Mouse (Mus musculus) CH12.LX (cell line): ENCODE data around the gene Dph2. TPM values are rescaled to one million over a fixed set of nuclear protein-coding genes. Genes with fewer than 3 reads are reported as not detected.

Experiments used
- DNase-seq: peaks from one replicate; pipeline ENCODE4 v3.0.0-alpha.2; 2013; ENCODE audit errors: extremely low read depth
- H3K27ac ChIP-seq: 2 replicates; pipeline ENCODE4 v1.5.1; 2012; ENCODE audit warnings: low read depth, mild to moderate bottlenecking, control low read depth, moderate library complexity; ENCODE audit not compliant: insufficient read depth
- H3K27me3 ChIP-seq: replicated peaks from 2 replicates; pipeline ENCODE3; 2012; ENCODE audit warnings: inconsistent platforms
- H3K36me3 ChIP-seq, 2 experiments: replicated peaks in 1 of 2; 2 replicates each; pipeline versions ENCODE3 to v1.6.1; 2012; ENCODE audit warnings: inconsistent platforms in 1 of 2, low read length in 1 of 2, mild to moderate bottlenecking in 1 of 2, mixed read lengths in 1 of 2, moderate library complexity in 1 of 2; ENCODE audit not compliant: control insufficient read depth in 1 of 2, insufficient read depth in 1 of 2
- H3K4me1 ChIP-seq, 2 experiments: 2 replicates each; pipeline ENCODE4 v1.6.1; 2012; ENCODE audit warnings: inconsistent platforms in 1 of 2, moderate library complexity in 1 of 2; ENCODE audit not compliant: insufficient read depth in 2 of 2, control insufficient read depth in 1 of 2
- H3K4me2 ChIP-seq: 2 replicates; pipeline ENCODE4 v1.6.1; 2012; ENCODE audit warnings: low read depth, mild to moderate bottlenecking, control low read depth; ENCODE audit not compliant: poor library complexity, insufficient read depth, severe bottlenecking
- H3K4me3 ChIP-seq, 3 experiments: fragments of 150-350 bp in 1 of 3; sonication (generic) in 1 of 3; replicated peaks in 1 of 3; 2 replicates each; pipeline versions ENCODE3 to v1.5.1; 2011 to 2012; ENCODE audit warnings: low read depth in 2 of 3, low read length in 2 of 3, mild to moderate bottlenecking in 2 of 3, moderate library complexity in 2 of 3, control low read depth in 1 of 3, improper control_type of control experiment in 1 of 3, inconsistent platforms in 1 of 3, mixed read lengths in 1 of 3; ENCODE audit not compliant: poor library complexity in 1 of 3
- H3K79me2 ChIP-seq: replicated peaks from 2 replicates; pipeline ENCODE4 v1.6.1; 2012; ENCODE audit warnings: mild to moderate bottlenecking, moderate library complexity; ENCODE audit not compliant: control insufficient read depth, poor library complexity, insufficient read depth, severe bottlenecking; ENCODE audit errors: extremely low read depth
- H3K9ac ChIP-seq: 2 replicates; pipeline ENCODE4 v1.6.1; 2012; ENCODE audit warnings: low read depth, mild to moderate bottlenecking, control low read depth, moderate library complexity; ENCODE audit not compliant: insufficient read depth
- H3K9me3 ChIP-seq: replicated peaks from 2 replicates; pipeline ENCODE3; 2012; ENCODE audit warnings: low read length, inconsistent platforms, mixed read lengths
- BHLHE40 ChIP-seq: IDR thresholded peaks from 2 replicates; pipeline ENCODE4 v1.6.1; 2011; ENCODE audit warnings: mild to moderate bottlenecking, low read depth, low read length, improper control_type of control experiment
- CHD1 ChIP-seq: IDR thresholded peaks from 2 replicates; pipeline ENCODE4 v1.6.1; 2012; ENCODE audit warnings: low read depth, low read length, improper control_type of control experiment, inconsistent platforms
- CTCF ChIP-seq, 2 experiments: IDR thresholded peaks in 1 of 2; conservative IDR thresholded peaks in 1 of 2; 2 replicates each; pipeline ENCODE4 v1.5.1; 2011 to 2012; ENCODE audit warnings: low read depth in 2 of 2, low read length in 2 of 2, improper control_type of control experiment in 1 of 2, inconsistent platforms in 1 of 2, mild to moderate bottlenecking in 1 of 2, moderate library complexity in 1 of 2
- E2F4 ChIP-seq: IDR thresholded peaks from 2 replicates; pipeline ENCODE4 v1.6.1; 2011; ENCODE audit warnings: low read depth, low read length, improper control_type of control experiment; ENCODE audit not compliant: insufficient replicate concordance
- ELF1 ChIP-seq: IDR thresholded peaks from 2 replicates; pipeline ENCODE4 v1.6.1; 2014; ENCODE audit warnings: low read depth, mild to moderate bottlenecking, inconsistent platforms, low read length, improper control_type of control experiment
- EP300 ChIP-seq: IDR thresholded peaks from 2 replicates; pipeline ENCODE4 v1.6.1; 2011; ENCODE audit warnings: low read length, improper control_type of control experiment
- ETS1 ChIP-seq: conservative IDR thresholded peaks from 2 replicates; pipeline ENCODE4 v1.6.1; 2012; ENCODE audit warnings: low read depth, mild to moderate bottlenecking, inconsistent platforms, low read length, improper control_type of control experiment, moderate library complexity
- GABPA ChIP-seq: IDR thresholded peaks from 2 replicates; pipeline ENCODE4 v1.6.1; 2012; ENCODE audit warnings: low read depth, low read length, improper control_type of control experiment, inconsistent platforms; ENCODE audit not compliant: insufficient replicate concordance
- HCFC1 ChIP-seq: IDR thresholded peaks from 2 replicates; pipeline ENCODE4 v1.6.1; 2012; ENCODE audit warnings: low read depth, mild to moderate bottlenecking, inconsistent platforms, low read length, improper control_type of control experiment
- IRF4 ChIP-seq: IDR thresholded peaks from 2 replicates; pipeline ENCODE4 v1.6.1; 2014; ENCODE audit warnings: low read depth, mild to moderate bottlenecking, inconsistent platforms, low read length, improper control_type of control experiment
- JUN ChIP-seq: IDR thresholded peaks from 2 replicates; pipeline ENCODE4 v1.6.1; 2011; ENCODE audit warnings: low read depth, mild to moderate bottlenecking, low read length, improper control_type of control experiment, moderate library complexity; ENCODE audit not compliant: insufficient read depth
- JUND ChIP-seq: conservative IDR thresholded peaks from 2 replicates; pipeline ENCODE4 v1.6.1; 2011; ENCODE audit warnings: low read depth, low read length, improper control_type of control experiment
- KAT2A ChIP-seq: IDR thresholded peaks from 2 replicates; pipeline ENCODE4 v1.6.1; 2012; ENCODE audit warnings: low read length, improper control_type of control experiment, inconsistent platforms; ENCODE audit not compliant: insufficient replicate concordance
- MAFK ChIP-seq: IDR thresholded peaks from 2 replicates; pipeline ENCODE4 v1.6.1; 2011; ENCODE audit warnings: low read length, improper control_type of control experiment; ENCODE audit not compliant: insufficient replicate concordance
- MAX ChIP-seq: IDR thresholded peaks from 2 replicates; pipeline ENCODE4 v1.6.1; 2011; ENCODE audit warnings: low read length, improper control_type of control experiment
- MAZ ChIP-seq: IDR thresholded peaks from 2 replicates; pipeline ENCODE4 v1.6.1; 2012; ENCODE audit warnings: low read depth, mild to moderate bottlenecking, inconsistent platforms, low read length, improper control_type of control experiment, moderate library complexity
- MEF2A ChIP-seq: IDR thresholded peaks from 2 replicates; pipeline ENCODE4 v1.6.1; 2014; ENCODE audit warnings: low read depth, mild to moderate bottlenecking, inconsistent platforms, low read length, improper control_type of control experiment, borderline replicate concordance
- MXI1 ChIP-seq: IDR thresholded peaks from 2 replicates; pipeline ENCODE4 v1.6.1; 2011; ENCODE audit warnings: mild to moderate bottlenecking, low read depth, low read length, improper control_type of control experiment
- MYC ChIP-seq: IDR thresholded peaks from 2 replicates; pipeline ENCODE4 v1.6.1; 2011; ENCODE audit warnings: low read depth, mild to moderate bottlenecking, improper control_type of control experiment, low read length
- NELFE ChIP-seq: IDR thresholded peaks from 2 replicates; pipeline ENCODE4 v1.6.1; 2011; ENCODE audit warnings: low read depth, low read length, improper control_type of control experiment
- NRF1 ChIP-seq: IDR thresholded peaks from 2 replicates; pipeline ENCODE4 v1.6.1; 2014; ENCODE audit warnings: low read depth, mild to moderate bottlenecking, inconsistent platforms, low read length, improper control_type of control experiment, moderate library complexity
- PAX5 ChIP-seq: IDR thresholded peaks from 2 replicates; pipeline ENCODE4 v1.6.1; 2012; ENCODE audit warnings: low read length, inconsistent platforms, mixed read lengths
- POLR2A ChIP-seq: IDR thresholded peaks from 2 replicates; pipeline ENCODE4 v1.6.1; 2011; ENCODE audit warnings: low read depth, mild to moderate bottlenecking, improper control_type of control experiment, low read length
- POLR2AphosphoS2 ChIP-seq: IDR thresholded peaks from 2 replicates; pipeline ENCODE4 v1.6.1; 2011; ENCODE audit warnings: low read depth, low read length, improper control_type of control experiment
- RAD21 ChIP-seq: IDR thresholded peaks from 2 replicates; pipeline ENCODE4 v1.6.1; 2011; ENCODE audit warnings: low read depth, mild to moderate bottlenecking, low read length, improper control_type of control experiment, moderate library complexity
- RCOR1 ChIP-seq: conservative IDR thresholded peaks from 2 replicates; pipeline ENCODE4 v1.6.1; 2012; ENCODE audit warnings: low read depth, mild to moderate bottlenecking, inconsistent platforms, low read length, improper control_type of control experiment
- SIN3A ChIP-seq: IDR thresholded peaks from 2 replicates; pipeline ENCODE4 v1.6.1; 2012; ENCODE audit warnings: low read length, improper control_type of control experiment, inconsistent platforms
- SMC3 ChIP-seq: IDR thresholded peaks from 2 replicates; pipeline ENCODE4 v1.6.1; 2011; ENCODE audit warnings: low read depth, low read length, improper control_type of control experiment
- TBP ChIP-seq: conservative IDR thresholded peaks from 2 replicates; pipeline ENCODE4 v1.6.1; 2011; ENCODE audit warnings: low read depth, low read length, improper control_type of control experiment
- TCF12 ChIP-seq: IDR thresholded peaks from 2 replicates; pipeline ENCODE4 v1.6.1; 2014; ENCODE audit warnings: low read depth, mild to moderate bottlenecking, inconsistent platforms, low read length, improper control_type of control experiment
- UBTF ChIP-seq: IDR thresholded peaks from 2 replicates; pipeline ENCODE4 v1.6.1; 2012; ENCODE audit warnings: low read depth, mild to moderate bottlenecking, inconsistent platforms, low read length, improper control_type of control experiment, moderate library complexity
- USF1 ChIP-seq: IDR thresholded peaks from 2 replicates; pipeline ENCODE4 v1.6.1; 2014; ENCODE audit warnings: low read depth, mild to moderate bottlenecking, inconsistent platforms, low read length, improper control_type of control experiment
- USF2 ChIP-seq: conservative IDR thresholded peaks from 2 replicates; pipeline ENCODE4 v1.6.1; 2011; ENCODE audit warnings: low read depth, low read length, improper control_type of control experiment
- ZC3H11A ChIP-seq: IDR thresholded peaks from 2 replicates; pipeline ENCODE4 v1.6.1; 2012; ENCODE audit warnings: low read depth, mild to moderate bottlenecking, inconsistent platforms, low read length, improper control_type of control experiment
- ZKSCAN1 ChIP-seq: IDR thresholded peaks from 2 replicates; pipeline ENCODE4 v1.6.1; 2012; ENCODE audit warnings: low read depth, inconsistent platforms, low read length, improper control_type of control experiment, borderline replicate concordance
- ZMIZ1 ChIP-seq: IDR thresholded peaks from 2 replicates; pipeline ENCODE4 v1.6.1; 2012; ENCODE audit warnings: low read depth, mild to moderate bottlenecking, inconsistent platforms, low read length, improper control_type of control experiment
- ZNF384 ChIP-seq: IDR thresholded peaks from 2 replicates; pipeline ENCODE4 v1.6.1; 2012; ENCODE audit warnings: low read depth, low read length, improper control_type of control experiment, inconsistent platforms
- dilution Hi-C: fragments of 300-500 bp; cut with MboI; formaldehyde crosslinking; loops from 2 replicates; pipeline ENCODE4 v1.14.3; 2020; ENCODE audit warnings: low sequenced_read_pairs; ENCODE audit not compliant: extremely low pct_unique_long_range_greater_than_20kb, extremely low pct_ligation_motif_present
- in situ Hi-C: fragments of 300-500 bp; cut with MboI; formaldehyde crosslinking; loops from 3 replicates; pipeline ENCODE4 v1.14.3; 2019; ENCODE audit warnings: low sequenced_read_pairs, low pct_ligation_motif_present, low pct_unique_long_range_greater_than_20kb, mixed read lengths
- polyA plus RNA-seq: library from polyadenylated mRNA; unstranded; fragments of >175 nt; gene quantifications from 2 replicates; pipeline ENCODE4 v1.2.1, GENCODE M21; 2012; ENCODE audit warnings: low read depth; ENCODE audit not compliant: insufficient read length
- total RNA-seq, 2 experiments: library from RNA; depleted of rRNA; stranded (reverse); fragments of 300-350 nt in 1 of 2; fragments of >200 nt in 1 of 2; gene quantifications; 2 replicates each; pipeline ENCODE4 v1.2.3; 2012 to 2014

Gene Dph2
- total and polyA plus RNA-seq, 3 experiments = 19.8 to 21.5 (median 20.8) TPM

DNA sequence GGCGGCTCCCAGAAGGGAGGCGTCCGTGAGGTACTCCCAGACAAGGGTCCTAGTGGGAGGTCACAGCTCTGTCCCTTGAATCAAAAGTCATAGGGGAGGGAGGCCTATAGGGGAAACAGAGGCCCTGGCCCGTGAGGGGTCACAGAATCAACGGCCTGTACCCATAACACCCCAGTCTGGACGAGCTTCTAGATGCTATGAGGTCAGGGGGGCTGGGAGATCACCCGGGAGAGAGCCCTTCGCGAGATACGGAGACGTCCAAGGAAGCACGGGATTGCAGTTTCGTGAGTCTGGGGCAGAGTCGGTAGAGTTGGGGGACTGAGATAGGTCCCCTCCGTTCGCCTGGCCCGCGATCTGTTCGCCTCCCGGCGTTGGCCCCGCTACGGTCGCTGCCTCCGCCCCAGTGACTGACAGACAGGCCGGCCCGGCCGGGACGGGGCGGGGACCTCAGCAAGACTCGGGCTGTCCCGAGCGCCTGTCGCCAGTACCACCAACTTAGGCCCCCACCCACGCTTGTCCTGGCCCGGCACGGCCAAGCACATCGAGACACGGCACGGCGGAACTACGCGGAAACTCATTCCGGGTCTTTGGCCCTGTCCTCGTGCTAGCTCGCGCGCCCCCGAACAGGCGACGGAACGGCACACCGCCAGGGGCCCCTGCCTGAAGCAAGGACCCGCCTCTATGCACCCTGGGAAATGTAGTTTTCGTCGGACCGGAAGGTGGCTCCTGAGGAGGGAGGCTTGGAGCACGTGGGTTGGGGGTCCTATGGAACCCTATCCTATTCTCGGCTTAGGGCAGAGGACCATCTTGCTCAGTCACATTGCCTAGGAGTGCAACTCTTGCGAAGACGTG lies 23.0 kb upstream of the Dph2 start, which contains the start of gene Ipo13:
Ipo13 (minus strand) TSS at position 409 of the 852 bp plus-strand sequence.
- no peaks in the 10 kb centered on the region for H3K27me3 ChIP-seq
- peaks cover 13 to 36% of the 10 kb centered on the region in 2 experiments for H3K36me3 ChIP-seq
- peaks cover 6 to 54% of the 10 kb centered on the region in 2 experiments; a peak in 3 of 4 replicates for H3K4me1 ChIP-seq
- DNase-seq = peak; percentile 93
- peak within 1 kb of the TSS; percentile 89 for H3K4me2 ChIP-seq
- H3K9me3 ChIP-seq = no peaks in the 10 kb centered on the region
- dilution Hi-C loops (no loop called here), in situ Hi-C loops (loop anchor here (10.0 kb wide), 1 partner anchor 150 kb away; no protein-coding TSS in a partner anchor)
- H3K9ac ChIP-seq = peak within 1 kb of the TSS; percentile 82
- H3K27ac ChIP-seq = peak within 1 kb of the TSS; percentile 47; the same call in 1 of the 2 replicates
- H3K4me3 ChIP-seq = peak within 1 kb of the TSS; percentile 84 to 96 (median 86)
- H3K79me2 ChIP-seq = peaks cover 12% of the 10 kb centered on the region; the same call in 1 of the 2 replicates
- TF ChIP-seq MXI1 (peak; percentile 99), KAT2A (peak; percentile 96), SMC3 (no peak), NRF1 (peak; percentile 44; the same call in 1 of the 2 replicates), ZC3H11A (no peak), MEF2A (0 out of 2 replicates have a peak, but pooled peaks have one; percentile 32), CTCF (conservative IDR thresholded peaks at IDR 0.05 in 1 of 2, IDR thresholded peaks at IDR 0.05 in 1 of 2; ENCODE audit: low read depth in 2 of 2, low read length in 2 of 2) (no peak), IRF4 (0 out of 2 replicates have a peak, but pooled peaks have one; percentile 24), PAX5 (no peak), RAD21 (no peak), EP300 (no peak), MAZ (peak; percentile 66; the same call in 1 of the 2 replicates), JUN (no peak), ZNF384 (no peak), NELFE (0 out of 2 replicates have a peak, but pooled peaks have one; percentile 69), RCOR1 (no peak), E2F4 (no peak), GABPA (peak; percentile 52; the same call in 1 of the 2 replicates), MAX (peak; percentile 100), JUND (no peak), CHD1 (no peak), ELF1 (peak; percentile 90), MYC (peak; percentile 99), ETS1 (no peak), POLR2AphosphoS2 (0 out of 2 replicates have a peak, but pooled peaks have one; percentile 78), UBTF (0 out of 2 replicates have a peak, but pooled peaks have one; percentile 54), POLR2A (peak; percentile 77), USF2 (peak; percentile 49; the same call in 1 of the 2 replicates), HCFC1 (peak; percentile 98), ZKSCAN1 (no peak), MAFK (no peak), TBP (peak; percentile 43; the same call in 1 of the 2 replicates), TCF12 (peak; percentile 40), BHLHE40 (peak; percentile 89), ZMIZ1 (peak; percentile 79), SIN3A (peak; percentile 89), USF1 (peak; percentile 73)
